Mouse (Mus musculus) testis, postnatal 14 days (tissue): ENCODE data around the gene Crim1.

Experiments
- DNase-seq: peaks from one replicate; pipeline ENCODE4 v3.0.0; 2021; ENCODE audit warnings: low spot score

Crim1 gene

GRCm38 (mm10) chr17:78374756-78375155 is 174.7 kb downstream of the Crim1 start:
- no peak for DNase-seq

DNA sequence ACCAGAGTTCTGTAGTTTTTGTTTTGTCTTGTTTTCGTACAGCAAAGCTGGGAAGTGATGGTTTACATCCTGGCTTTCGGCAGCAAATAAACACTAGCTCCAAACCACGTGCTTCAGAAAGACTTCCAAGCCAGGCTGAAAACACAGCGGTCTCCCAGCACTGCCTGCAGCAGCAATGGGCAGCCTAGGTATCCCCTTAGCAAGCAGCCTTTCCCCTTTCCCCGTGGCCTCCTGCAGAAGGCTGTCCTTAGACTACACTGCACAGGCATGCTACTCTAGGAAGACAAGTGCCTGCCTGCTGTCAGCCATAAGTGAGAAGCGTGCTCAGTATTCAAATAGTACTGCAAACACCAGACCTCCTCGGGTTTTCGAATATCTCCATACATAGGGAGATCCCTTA is 176.5 kb downstream of the Crim1 start:
- DNase-seq = no peak

DNA sequence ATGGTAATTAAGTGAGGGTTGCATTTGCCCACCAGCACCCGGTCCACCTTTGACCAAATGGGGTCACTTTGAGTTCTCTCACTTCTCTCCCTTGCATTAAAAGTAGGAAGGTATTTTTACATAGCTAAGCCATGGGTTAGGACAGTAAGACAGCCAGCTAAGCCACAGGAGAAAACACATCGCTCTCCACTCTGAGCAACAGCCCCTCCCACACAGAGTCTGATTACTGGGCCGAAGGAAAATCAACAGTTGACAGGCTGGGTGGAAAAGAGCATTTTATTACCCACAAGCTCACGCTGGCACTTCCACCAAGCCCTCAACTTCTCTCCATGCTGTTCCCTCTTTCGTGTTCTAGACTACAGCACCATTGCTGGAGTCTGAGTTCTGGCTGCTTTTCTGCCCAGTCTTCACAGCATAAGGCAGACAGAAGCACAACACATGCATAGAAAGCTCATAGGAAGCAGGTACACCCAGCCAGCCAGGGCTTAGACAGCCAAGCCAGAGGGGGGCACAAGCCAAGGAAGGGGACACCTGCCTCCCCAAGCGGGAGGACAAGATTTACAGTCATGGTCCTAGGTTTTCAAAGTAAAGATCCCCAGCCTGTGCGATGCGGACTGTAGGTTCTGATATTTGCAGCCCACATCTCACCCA is 179.2 kb downstream of the Crim1 start:
- DNase-seq = no peak

- no peak for DNase-seq
Observed at GRCm38 (mm10) chr17:78379730-78380245, 179.7 kb downstream of the Crim1 start.

DNA sequence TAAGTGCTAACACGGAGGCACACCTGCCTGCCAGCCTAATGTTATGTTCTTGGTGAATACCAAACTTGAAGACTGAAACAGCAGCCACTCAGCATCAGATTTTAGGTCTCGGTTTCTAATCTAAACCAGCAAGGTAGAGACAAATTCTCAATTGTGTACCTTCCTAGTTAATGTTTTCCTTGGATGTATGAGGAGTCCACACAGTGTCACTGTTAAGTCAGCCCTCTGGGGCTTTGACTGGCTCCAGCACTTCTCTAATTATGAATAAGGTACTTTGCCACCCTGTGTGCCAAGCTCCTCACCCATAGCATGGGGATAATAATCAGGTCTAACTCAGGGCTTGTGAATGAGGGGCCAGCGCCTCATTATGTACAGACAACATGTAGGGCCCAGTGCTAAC is 182.3 kb downstream of the Crim1 start:
- no peak for DNase-seq

GRCm38 (mm10) chr17:78387665-78388064 is 187.6 kb downstream of the Crim1 start:
- no peak for DNase-seq

- DNase-seq = no peak
Observed at GRCm38 (mm10) chr17:78388101-78388847, 188.2 kb downstream of the Crim1 start.

GRCm38 (mm10) chr17:78389573-78389972 is 189.5 kb downstream of the Crim1 start:
- DNase-seq = no peak

DNA sequence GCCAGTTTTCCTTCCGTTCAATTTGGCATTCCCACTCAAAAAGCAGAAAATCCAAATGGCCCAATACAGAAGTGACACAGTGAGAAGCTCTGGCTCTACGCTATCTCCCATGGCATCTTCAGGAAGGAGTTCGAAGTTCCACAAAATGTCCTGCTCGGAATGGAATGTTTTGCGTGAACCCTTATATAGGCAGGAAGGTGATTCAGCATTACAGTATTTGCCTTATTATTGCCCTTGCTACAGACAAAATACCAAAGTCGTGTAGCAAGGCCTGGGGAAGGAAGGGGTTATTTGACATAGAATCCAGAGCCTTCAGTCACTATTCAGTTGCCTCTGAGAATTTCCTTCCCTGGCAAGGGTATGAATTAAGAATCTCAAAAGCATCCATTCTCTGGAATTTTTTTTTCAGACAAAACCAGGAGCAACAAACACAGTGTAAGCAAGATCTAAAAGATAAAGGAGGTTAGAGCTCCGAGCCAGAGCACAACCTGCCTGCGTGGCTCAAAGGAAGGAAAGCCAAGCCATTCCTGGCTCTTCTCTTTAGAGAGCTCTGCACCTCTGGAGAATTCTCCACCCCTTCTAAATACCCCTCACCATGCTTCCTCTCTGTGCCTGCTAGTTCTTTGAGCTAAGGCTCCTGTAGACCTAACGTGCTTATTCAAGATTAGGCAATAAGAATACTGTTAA is 192.5 kb downstream of the Crim1 start:
- DNase-seq = no peak

GRCm38 (mm10) chr17:78400130-78400840 is 200.2 kb downstream of the Crim1 start:
- DNase-seq = no peak

DNA sequence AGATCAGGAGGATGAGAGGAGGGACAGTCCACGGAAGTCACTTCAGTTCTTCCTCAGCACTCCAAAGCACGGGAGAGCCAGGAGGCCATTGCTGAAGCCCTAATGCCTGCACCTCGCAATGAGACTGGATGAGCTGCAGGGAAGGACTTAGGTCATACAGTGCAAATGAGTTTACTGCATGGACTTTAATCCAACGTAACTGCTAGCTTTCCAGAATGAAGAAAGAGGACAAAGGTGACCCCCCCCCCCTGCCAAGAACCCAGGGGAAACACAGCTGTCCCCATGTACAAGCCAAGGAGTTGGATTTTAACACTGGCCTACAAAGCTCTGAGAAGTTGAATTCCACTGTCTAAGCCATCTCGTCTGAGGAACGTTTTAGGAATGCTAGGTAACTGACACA is 201.3 kb downstream of the Crim1 start:
- DNase-seq = no peak

GRCm38 (mm10) chr17:78401713-78402112 is 201.7 kb downstream of the Crim1 start:
- DNase-seq = no peak

GRCm38 (mm10) chr17:78402174-78402573 is 202.1 kb downstream of the Crim1 start:
- DNase-seq = no peak

GRCm38 (mm10) chr17:78403229-78403628 is 203.2 kb downstream of the Crim1 start:
- no peak for DNase-seq

- no peak for DNase-seq
Observed at GRCm38 (mm10) chr17:78403804-78404203, 203.8 kb downstream of the Crim1 start.

GRCm38 (mm10) chr17:78405336-78405735 is 205.3 kb downstream of the Crim1 start:
- DNase-seq = no peak

DNA sequence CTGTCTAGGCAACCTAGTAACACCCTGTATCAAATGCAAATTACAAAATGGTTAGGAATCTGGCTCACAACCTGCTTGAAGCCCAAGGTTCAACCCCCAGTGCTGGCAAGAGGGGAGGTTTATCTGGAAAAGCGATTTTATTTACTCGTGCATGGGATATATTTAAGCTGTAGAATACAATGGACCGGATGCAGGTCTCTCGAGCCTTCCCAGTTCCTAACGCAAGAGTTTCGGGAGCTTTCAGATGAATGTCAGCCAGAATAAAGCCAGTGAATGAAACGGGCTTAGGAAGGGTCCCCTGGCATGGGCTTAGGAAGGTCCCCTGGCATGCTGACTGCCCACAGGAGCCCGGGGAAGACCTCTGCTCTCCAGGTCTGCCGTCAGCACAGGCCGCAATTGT is 206.8 kb downstream of the Crim1 start:
- no peak for DNase-seq

GRCm38 (mm10) chr17:78407581-78407980 is 207.5 kb downstream of the Crim1 start:
- DNase-seq = no peak

- DNase-seq = no peak
Observed at GRCm38 (mm10) chr17:78408386-78408785, 208.3 kb downstream of the Crim1 start.

DNA sequence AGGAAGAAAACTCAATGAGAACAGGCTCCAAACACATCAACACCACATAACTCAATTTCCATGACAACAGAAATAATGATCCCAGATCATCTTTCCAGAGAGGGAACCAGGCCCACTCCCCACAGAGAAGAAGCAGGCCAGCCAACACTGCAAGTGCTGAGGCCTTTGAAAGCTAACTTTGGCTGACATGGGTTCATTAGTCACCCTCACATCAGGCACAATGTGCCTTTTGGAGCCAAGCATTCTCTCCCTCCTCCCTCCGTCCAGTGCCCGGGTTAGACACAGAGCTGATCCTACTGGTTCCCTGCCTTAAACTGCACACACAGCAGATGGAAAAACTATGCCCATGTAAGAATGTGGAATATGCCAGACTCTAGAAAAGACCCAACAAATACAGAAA is 209.9 kb downstream of the Crim1 start:
- no peak for DNase-seq

DNA sequence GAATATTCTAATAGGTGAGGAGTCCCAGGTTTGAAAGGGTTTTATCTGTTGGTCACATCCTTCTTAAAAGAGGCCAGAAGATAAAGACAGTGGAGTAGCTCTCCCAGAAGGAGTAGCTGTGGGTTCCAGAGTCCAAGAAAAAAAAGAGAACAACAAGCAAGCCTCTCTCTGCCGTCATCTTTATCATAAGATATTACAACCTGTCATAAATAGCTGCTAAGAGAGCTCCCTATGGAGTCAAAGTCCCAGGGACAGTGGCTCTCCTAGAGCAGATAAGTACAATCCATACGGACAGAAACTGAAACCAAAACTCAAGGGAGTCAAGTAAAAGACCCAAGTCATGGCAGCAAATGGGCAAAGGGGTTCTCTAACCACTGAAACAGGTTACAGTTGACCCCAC is 215.2 kb downstream of the Crim1 start:
- DNase-seq = no peak
